Mouse (Mus musculus) forebrain, embryonic 12.5 days (tissue): ENCODE data around the gene Gm11756. TPM values are rescaled to one million over a fixed set of nuclear protein-coding genes. Genes with fewer than 3 reads are reported as not detected.
"Not testable (repeated sequence)": the region's sequence is repeated elsewhere in the genome, so short reads cannot be mapped to it uniquely, and the experiment has no call there.

ENCODE experiments used
- ATAC-seq: fragments of 200-750 bp; cut with Nextera tagmentation; 2 replicates; pipeline ENCODE4 v1.8.0; 2017; ENCODE audit warnings: moderate TSS enrichment; ENCODE audit not compliant: low FRiP score
- H3K27ac ChIP-seq: fragments of 300-500 bp; sonication (generic); 2 replicates; pipeline ENCODE4 v1.5.1; 2016; ENCODE audit warnings: mild to moderate bottlenecking
- H3K27me3 ChIP-seq: fragments of 300-500 bp; sonication (generic); 2 replicates; pipeline ENCODE4 v1.6.1; 2016; ENCODE audit warnings: mild to moderate bottlenecking
- H3K36me3 ChIP-seq: fragments of 300-500 bp; sonication (generic); replicated peaks from 2 replicates; pipeline ENCODE4 v1.6.1; 2016; ENCODE audit warnings: mild to moderate bottlenecking
- H3K4me1 ChIP-seq: fragments of 300-500 bp; sonication (generic); 2 replicates; pipeline ENCODE4 v1.6.1; 2016
- H3K4me2 ChIP-seq: fragments of 300-500 bp; sonication (generic); 2 replicates; pipeline ENCODE4 v1.6.1; 2016; ENCODE audit warnings: mild to moderate bottlenecking, moderate library complexity
- H3K4me3 ChIP-seq: fragments of 300-500 bp; sonication (generic); replicated peaks from 2 replicates; pipeline ENCODE4 v1.5.1; 2016; ENCODE audit warnings: mild to moderate bottlenecking
- H3K9ac ChIP-seq: fragments of 300-500 bp; sonication (generic); 2 replicates; pipeline ENCODE4 v1.6.1; 2016; ENCODE audit warnings: mild to moderate bottlenecking
- H3K9me3 ChIP-seq: fragments of 300-500 bp; sonication (generic); 2 replicates; pipeline ENCODE4 v1.6.1; 2016
- WGBS: fragments of 180-500 bp; shearing (Covaris S2); methylation state at CpG from one replicate; pipeline ENCODE4 v1.1.7; 2016; 5-methylcytosine and 5-hydroxymethylcytosine counted together
- polyA plus RNA-seq: library from polyadenylated mRNA; unstranded; fragments of >200 nt; fragmentation: Nextera tagmentation; extraction: Ambion mirVana; gene quantifications from 2 replicates; pipeline ENCODE4 v1.2.1, GENCODE M21; 2016

Gene Gm11756
- polyA plus RNA-seq: not detected in 2 replicates

DNA sequence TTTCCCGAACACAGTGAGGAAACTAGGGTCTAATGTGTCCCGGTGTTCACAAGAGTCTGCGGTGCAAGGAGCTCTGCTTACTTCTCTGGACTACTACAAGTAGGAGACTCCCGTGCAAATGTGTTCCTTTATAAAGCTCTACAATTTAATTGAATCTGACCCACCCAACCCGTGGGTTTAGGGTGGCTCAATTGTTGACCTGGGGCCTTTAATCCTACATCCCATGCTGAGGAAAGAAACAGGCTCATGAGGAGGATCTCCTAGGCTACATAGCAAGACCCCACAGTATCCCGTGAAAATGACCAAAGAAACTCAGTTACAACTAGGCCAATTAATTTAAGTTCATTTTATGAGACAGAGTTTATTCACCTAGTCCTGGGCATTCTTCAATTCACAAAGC, at the start of gene Gm11756:
Gene Gm11756 (minus strand): TSS at position 101 of the 400 bp plus-strand sequence.
- not testable (repeated sequence) for H3K9ac ChIP-seq, H3K4me1 ChIP-seq, ATAC-seq, H3K4me2 ChIP-seq, H3K27ac ChIP-seq, H3K36me3 ChIP-seq, H3K9me3 ChIP-seq, H3K27me3 ChIP-seq, H3K4me3 ChIP-seq
- WGBS: 82% methylated on average over 6 of the region's 6 CpGs

DNA sequence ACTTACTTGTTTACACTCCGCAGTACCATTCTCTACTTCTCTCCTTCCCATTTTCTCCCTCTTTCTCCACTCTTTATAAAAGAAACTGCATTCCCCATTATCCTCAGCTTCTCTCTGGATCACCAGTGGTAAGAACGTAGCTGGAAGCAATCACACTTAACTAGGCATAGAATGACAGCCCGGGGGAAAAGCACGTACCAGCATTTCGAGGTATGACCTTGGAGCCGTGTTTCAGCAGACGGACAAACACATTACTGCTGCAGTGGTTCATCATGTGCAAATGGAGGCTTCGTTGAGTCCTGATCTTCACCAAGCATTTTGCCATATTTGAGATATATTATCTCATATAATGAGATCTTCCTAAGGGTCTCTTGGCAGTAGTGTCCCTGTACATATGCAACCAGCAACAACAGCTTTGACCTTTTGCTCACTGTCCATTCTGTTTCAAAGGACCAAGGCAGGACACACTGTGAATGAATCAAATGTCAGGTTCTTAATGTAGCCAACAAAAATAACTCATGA, 29.9 kb upstream of the Gm11756 start, which contains the start of gene 2310002L09Rik:
Gene 2310002L09Rik (minus strand): TSS at position 472 of the 522 bp plus-strand sequence.
- no peak within 1 kb of the TSS for H3K27ac ChIP-seq

DNA sequence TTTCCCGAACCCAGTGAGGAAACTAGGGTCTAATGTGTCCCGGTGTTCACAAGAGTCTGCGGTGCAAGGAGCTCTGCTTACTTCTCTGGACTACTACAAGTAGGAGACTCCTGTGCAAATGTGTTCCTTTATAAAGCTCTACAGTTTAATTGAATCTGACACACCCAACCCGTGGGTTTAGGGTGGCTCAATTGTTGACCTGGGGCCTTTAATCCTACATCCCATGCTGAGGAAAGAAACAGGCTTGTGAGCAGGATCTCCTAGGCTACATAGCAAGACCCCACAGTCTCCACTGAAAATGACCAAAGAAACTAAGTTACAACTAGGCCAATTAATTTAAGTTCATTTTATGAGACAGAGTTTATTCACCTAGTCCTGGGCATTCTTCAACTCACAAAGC, 14.7 kb downstream of the Gm11756 start, which contains the start of gene Gm13871:
Gene Gm13871 (minus strand): TSS at position 101 of the 400 bp plus-strand sequence.
- ATAC-seq, H3K4me2 ChIP-seq, H3K4me3 ChIP-seq, H3K27me3 ChIP-seq, H3K36me3 ChIP-seq, H3K9me3 ChIP-seq, H3K4me1 ChIP-seq, H3K9ac ChIP-seq, H3K27ac ChIP-seq: not testable (repeated sequence)
- WGBS: no CpG with 5 or more reads among the region's 4 CpGs

More for the DNA sequence above, 29.9 kb upstream of the Gm11756 start, which contains the start of gene 2310002L09Rik:
- no peak within 1 kb of the TSS for H3K4me2 ChIP-seq
- WGBS: 84% methylated on average over 8 of the region's 8 CpGs
- ATAC-seq: no peak
- no peaks in the 10 kb centered on the region for H3K36me3 ChIP-seq
- H3K9me3 ChIP-seq: no peaks in the 10 kb centered on the region
- no peaks in the 10 kb centered on the region for H3K4me1 ChIP-seq
- H3K9ac ChIP-seq: no peak within 1 kb of the TSS
- no peaks in the 10 kb centered on the region for H3K27me3 ChIP-seq
- no peak within 1 kb of the TSS for H3K4me3 ChIP-seq

DNA sequence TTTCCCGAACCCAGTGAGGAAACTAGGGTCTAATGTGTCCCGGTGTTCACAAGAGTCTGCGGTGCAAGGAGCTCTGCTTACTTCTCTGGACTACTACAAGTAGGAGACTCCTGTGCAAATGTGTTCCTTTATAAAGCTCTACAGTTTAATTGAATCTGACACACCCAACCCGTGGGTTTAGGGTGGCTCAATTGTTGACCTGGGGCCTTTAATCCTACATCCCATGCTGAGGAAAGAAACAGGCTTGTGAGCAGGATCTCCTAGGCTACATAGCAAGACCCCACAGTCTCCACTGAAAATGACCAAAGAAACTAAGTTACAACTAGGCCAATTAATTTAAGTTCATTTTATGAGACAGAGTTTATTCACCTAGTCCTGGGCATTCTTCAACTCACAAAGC, 29.5 kb downstream of the Gm11756 start, which contains the start of gene Gm11757:
Gene Gm11757 (minus strand): TSS at position 101 of the 400 bp plus-strand sequence.
- not testable (repeated sequence) for H3K9ac ChIP-seq, H3K9me3 ChIP-seq, H3K27ac ChIP-seq, ATAC-seq, H3K4me2 ChIP-seq, H3K4me1 ChIP-seq, H3K36me3 ChIP-seq, H3K27me3 ChIP-seq, H3K4me3 ChIP-seq
- no CpG with 5 or more reads among the region's 4 CpGs for WGBS

DNA sequence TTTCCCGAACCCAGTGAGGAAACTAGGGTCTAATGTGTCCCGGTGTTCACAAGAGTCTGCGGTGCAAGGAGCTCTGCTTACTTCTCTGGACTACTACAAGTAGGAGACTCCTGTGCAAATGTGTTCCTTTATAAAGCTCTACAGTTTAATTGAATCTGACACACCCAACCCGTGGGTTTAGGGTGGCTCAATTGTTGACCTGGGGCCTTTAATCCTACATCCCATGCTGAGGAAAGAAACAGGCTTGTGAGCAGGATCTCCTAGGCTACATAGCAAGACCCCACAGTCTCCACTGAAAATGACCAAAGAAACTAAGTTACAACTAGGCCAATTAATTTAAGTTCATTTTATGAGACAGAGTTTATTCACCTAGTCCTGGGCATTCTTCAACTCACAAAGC, 44.4 kb downstream of the Gm11756 start, which contains the start of gene Gm11758:
Gene Gm11758 (minus strand): TSS at position 101 of the 400 bp plus-strand sequence.
- H3K27ac ChIP-seq, H3K36me3 ChIP-seq, H3K4me2 ChIP-seq, H3K9me3 ChIP-seq, H3K9ac ChIP-seq, H3K4me1 ChIP-seq, H3K4me3 ChIP-seq, ATAC-seq, H3K27me3 ChIP-seq: not testable (repeated sequence)
- no CpG with 5 or more reads among the region's 4 CpGs for WGBS

Other genes starting within 250 kb of the Gm11756 start
- not detected in 2 replicates for gene Gm428, start 237.2 kb downstream of the Gm11756 start, polyA plus RNA-seq
- gene Rasef, start 129.8 kb downstream of the Gm11756 start, polyA plus RNA-seq: 0.80 and 1.0 TPM in 2 replicates
- gene Gm11758, start 44.5 kb downstream of the Gm11756 start, polyA plus RNA-seq: not detected in 2 replicates
- gene Gm11757, start 29.6 kb downstream of the Gm11756 start, polyA plus RNA-seq: not detected in 2 replicates
- gene Gm13871, start 14.8 kb downstream of the Gm11756 start, polyA plus RNA-seq: not detected in 2 replicates
- gene 2310002L09Rik, start 30.1 kb upstream of the Gm11756 start, polyA plus RNA-seq: not detected in 2 replicates
- gene Frmd3, start 92.7 kb upstream of the Gm11756 start, polyA plus RNA-seq: 5.0 and 5.9 TPM in 2 replicates